Mouse (Mus musculus) hindbrain, embryonic 13.5 days (tissue): ENCODE measurements around the gene Myo1d. TPM values are rescaled to one million over a fixed set of nuclear protein-coding genes. Genes with fewer than 3 reads are reported as not detected.

Source experiments
- ATAC-seq: fragments of 200-750 bp; cut with Nextera tagmentation; 2 replicates; pipeline ENCODE4 v1.8.0; 2017; ENCODE audit warnings: moderate TSS enrichment; ENCODE audit not compliant: low FRiP score
- H3K27ac ChIP-seq: fragments of 300-500 bp; sonication (generic); 2 replicates; pipeline ENCODE4 v1.5.1; 2015; ENCODE audit warnings: inconsistent platforms, mild to moderate bottlenecking, moderate library complexity
- H3K27me3 ChIP-seq: fragments of 300-500 bp; sonication (generic); 2 replicates; pipeline ENCODE4 v1.6.1; 2015; ENCODE audit warnings: mild to moderate bottlenecking, inconsistent platforms
- H3K36me3 ChIP-seq: fragments of 300-500 bp; sonication (generic); 2 replicates; pipeline ENCODE4 v1.6.1; 2015; ENCODE audit warnings: mild to moderate bottlenecking, inconsistent platforms
- H3K4me1 ChIP-seq: fragments of 300-500 bp; sonication (generic); replicated peaks from 2 replicates; pipeline ENCODE4 v1.6.1; 2015; ENCODE audit warnings: inconsistent platforms
- H3K4me2 ChIP-seq: fragments of 300-500 bp; sonication (generic); 2 replicates; pipeline ENCODE4 v1.6.1; 2015; ENCODE audit warnings: inconsistent platforms, mild to moderate bottlenecking, moderate library complexity
- H3K4me3 ChIP-seq: fragments of 300-500 bp; sonication (generic); 2 replicates; pipeline ENCODE4 v1.5.1; 2015; ENCODE audit warnings: mild to moderate bottlenecking, inconsistent platforms
- H3K9ac ChIP-seq: fragments of 300-500 bp; sonication (generic); 2 replicates; pipeline ENCODE4 v1.6.1; 2015; ENCODE audit warnings: mild to moderate bottlenecking, inconsistent platforms
- H3K9me3 ChIP-seq: fragments of 300-500 bp; sonication (generic); 2 replicates; pipeline ENCODE4 v1.6.1; 2016; ENCODE audit warnings: inconsistent platforms
- WGBS: fragments of 180-500 bp; shearing (Covaris S2); methylation state at CpG from one replicate; pipeline ENCODE4 v1.1.7; 2015; 5-methylcytosine and 5-hydroxymethylcytosine counted together
- polyA plus RNA-seq: library from polyadenylated mRNA; unstranded; fragments of >200 nt; fragmentation: Nextera tagmentation; extraction: Ambion mirVana; gene quantifications from 2 replicates; pipeline ENCODE4 v1.2.1, GENCODE M21; 2015

Myo1d gene
- polyA plus RNA-seq, 1 experiment from 2014 or later: 2.2 TPM

GRCm38 (mm10) chr11:80751168-80751567, 28.7 kb downstream of the Myo1d start:
- Histone ChIP-seq H3K9ac (no peak overlapping the region), H3K4me1 (peaks cover 9% of the 10 kb centered on the region), H3K4me2 (no peak overlapping the region), H3K9me3 (no peaks in the 10 kb centered on the region), H3K27me3 (no peaks in the 10 kb centered on the region), H3K36me3 (no peaks in the 10 kb centered on the region), H3K4me3 (no peak overlapping the region), H3K27ac (no peak overlapping the region)
- 98% methylated on average over 1 of the region's 1 CpGs for WGBS
- no peak for ATAC-seq

GRCm38 (mm10) chr11:80749187-80749586, 30.6 kb downstream of the Myo1d start:
- Histone ChIP-seq H3K9me3 (no peaks in the 10 kb centered on the region), H3K4me3 (no peak overlapping the region), H3K4me2 (no peak overlapping the region), H3K9ac (no peak overlapping the region), H3K27ac (no peak overlapping the region), H3K27me3 (no peaks in the 10 kb centered on the region), H3K4me1 (peaks cover 9% of the 10 kb centered on the region), H3K36me3 (no peaks in the 10 kb centered on the region)
- ATAC-seq: no peak
- WGBS: 96% methylated on average over 1 of the region's 1 CpGs

- H3K4me3 ChIP-seq: no peak overlapping the region
- H3K4me1 ChIP-seq: peaks cover 9% of the 10 kb centered on the region
- ATAC-seq: no peak
- H3K27ac ChIP-seq: no peak overlapping the region
- no peak overlapping the region for H3K4me2 ChIP-seq
- 91% methylated on average over 5 of the region's 5 CpGs for WGBS
- no peak overlapping the region for H3K9ac ChIP-seq
- H3K27me3 ChIP-seq: no peaks in the 10 kb centered on the region
- H3K36me3 ChIP-seq: no peaks in the 10 kb centered on the region
- no peaks in the 10 kb centered on the region for H3K9me3 ChIP-seq
These were observed 34.4 kb downstream of the Myo1d start for GRCm38 (mm10) chr11:80745426-80745825.

- ATAC-seq: no peak
- Histone ChIP-seq H3K27ac (no peak overlapping the region), H3K9ac (no peak overlapping the region), H3K4me3 (no peak overlapping the region), H3K4me1 (peaks cover 9% of the 10 kb centered on the region), H3K27me3 (no peaks in the 10 kb centered on the region), H3K4me2 (no peak overlapping the region), H3K9me3 (no peaks in the 10 kb centered on the region), H3K36me3 (no peaks in the 10 kb centered on the region)
- 76% methylated on average over 4 of the region's 4 CpGs for WGBS
These were observed 35.9 kb downstream of the Myo1d start for GRCm38 (mm10) chr11:80743823-80744410.

GRCm38 (mm10) chr11:80742462-80742861, 37.4 kb downstream of the Myo1d start:
- Histone ChIP-seq H3K27ac (no peak overlapping the region), H3K4me2 (no peak overlapping the region), H3K36me3 (no peaks in the 10 kb centered on the region), H3K4me3 (no peak overlapping the region), H3K27me3 (no peaks in the 10 kb centered on the region), H3K9me3 (no peaks in the 10 kb centered on the region), H3K9ac (no peak overlapping the region), H3K4me1 (peaks cover 9% of the 10 kb centered on the region)
- WGBS: 97% methylated on average over 4 of the region's 4 CpGs
- no peak for ATAC-seq

GRCm38 (mm10) chr11:80734771-80735170, 45.1 kb downstream of the Myo1d start:
- Histone ChIP-seq H3K4me3 (no peak overlapping the region), H3K4me1 (no peaks in the 10 kb centered on the region), H3K9ac (no peak overlapping the region), H3K36me3 (no peaks in the 10 kb centered on the region), H3K27ac (no peak overlapping the region), H3K9me3 (no peaks in the 10 kb centered on the region), H3K4me2 (no peak overlapping the region), H3K27me3 (no peaks in the 10 kb centered on the region)
- no peak for ATAC-seq
- WGBS: 88% methylated on average over 2 of the region's 2 CpGs

- no peak for ATAC-seq
- Histone ChIP-seq H3K4me2 (no peak overlapping the region), H3K27me3 (no peaks in the 10 kb centered on the region), H3K4me3 (no peak overlapping the region), H3K4me1 (peaks cover 5% of the 10 kb centered on the region; the same call in 1 of the 2 replicates), H3K9me3 (no peaks in the 10 kb centered on the region), H3K36me3 (no peaks in the 10 kb centered on the region), H3K27ac (no peak overlapping the region), H3K9ac (no peak overlapping the region)
- WGBS: 72% methylated on average over 12 of the region's 12 CpGs
These were observed 55.1 kb downstream of the Myo1d start for GRCm38 (mm10) chr11:80724701-80725100.

GRCm38 (mm10) chr11:80723406-80724047, 56.3 kb downstream of the Myo1d start:
- ATAC-seq: no peak
- Histone ChIP-seq H3K4me1 (peaks cover 5% of the 10 kb centered on the region; the same call in 1 of the 2 replicates), H3K4me3 (no peak overlapping the region), H3K9me3 (no peaks in the 10 kb centered on the region), H3K36me3 (no peaks in the 10 kb centered on the region), H3K27ac (no peak overlapping the region), H3K9ac (no peak overlapping the region), H3K27me3 (no peaks in the 10 kb centered on the region), H3K4me2 (no peak overlapping the region)
- WGBS: 86% methylated on average over 9 of the region's 9 CpGs

GRCm38 (mm10) chr11:80719014-80719413, 60.8 kb downstream of the Myo1d start:
- no peaks in the 10 kb centered on the region for H3K9me3 ChIP-seq
- no peaks in the 10 kb centered on the region for H3K27me3 ChIP-seq
- no peak overlapping the region for H3K27ac ChIP-seq
- WGBS: 78% methylated on average over 1 of the region's 1 CpGs
- peaks cover under 1% of the 10 kb centered on the region; the same call in 1 of the 2 replicates for H3K4me1 ChIP-seq
- ATAC-seq: no peak
- H3K4me3 ChIP-seq: no peak overlapping the region
- no peaks in the 10 kb centered on the region for H3K36me3 ChIP-seq
- H3K9ac ChIP-seq: no peak overlapping the region
- no peak overlapping the region for H3K4me2 ChIP-seq

GRCm38 (mm10) chr11:80718036-80718435, 61.8 kb downstream of the Myo1d start:
- H3K27ac ChIP-seq: no peak overlapping the region
- no peak overlapping the region for H3K4me2 ChIP-seq
- no peaks in the 10 kb centered on the region for H3K4me1 ChIP-seq
- no peaks in the 10 kb centered on the region for H3K36me3 ChIP-seq
- no peak overlapping the region for H3K9ac ChIP-seq
- H3K27me3 ChIP-seq: no peaks in the 10 kb centered on the region
- H3K9me3 ChIP-seq: no peaks in the 10 kb centered on the region
- no peak for ATAC-seq
- no peak overlapping the region for H3K4me3 ChIP-seq

GRCm38 (mm10) chr11:80715115-80715514, 64.7 kb downstream of the Myo1d start:
- H3K4me3 ChIP-seq: no peak overlapping the region
- 81% methylated on average over 2 of the region's 2 CpGs for WGBS
- no peaks in the 10 kb centered on the region for H3K9me3 ChIP-seq
- no peak overlapping the region for H3K27ac ChIP-seq
- H3K4me1 ChIP-seq: no peaks in the 10 kb centered on the region
- H3K36me3 ChIP-seq: no peaks in the 10 kb centered on the region
- H3K27me3 ChIP-seq: no peaks in the 10 kb centered on the region
- H3K4me2 ChIP-seq: no peak overlapping the region
- no peak for ATAC-seq
- H3K9ac ChIP-seq: no peak overlapping the region

- 71% methylated on average over 1 of the region's 1 CpGs for WGBS
- Histone ChIP-seq H3K27me3 (no peaks in the 10 kb centered on the region), H3K9ac (no peak overlapping the region), H3K27ac (no peak overlapping the region), H3K4me1 (no peaks in the 10 kb centered on the region), H3K4me3 (no peak overlapping the region), H3K4me2 (no peak overlapping the region), H3K9me3 (no peaks in the 10 kb centered on the region), H3K36me3 (no peaks in the 10 kb centered on the region)
- no peak for ATAC-seq
These were observed 66.1 kb downstream of the Myo1d start for GRCm38 (mm10) chr11:80713705-80714104.

GRCm38 (mm10) chr11:80712201-80712600, 67.6 kb downstream of the Myo1d start:
- no peak overlapping the region for H3K9ac ChIP-seq
- H3K36me3 ChIP-seq: no peaks in the 10 kb centered on the region
- H3K27me3 ChIP-seq: no peaks in the 10 kb centered on the region
- ATAC-seq: no peak
- H3K4me2 ChIP-seq: no peak overlapping the region
- H3K4me3 ChIP-seq: no peak overlapping the region
- H3K4me1 ChIP-seq: no peaks in the 10 kb centered on the region
- H3K9me3 ChIP-seq: no peaks in the 10 kb centered on the region
- WGBS: 73% methylated on average over 3 of the region's 3 CpGs
- H3K27ac ChIP-seq: no peak overlapping the region
